Mouse (Mus musculus) embryonic facial prominence, embryonic 15.5 days (tissue): ENCODE results near the gene Cckbr. TPM values are rescaled to one million over a fixed set of nuclear protein-coding genes. Genes with fewer than 3 reads are reported as not detected.
A peak's percentile ranks its signal among the peaks of the same experiment; 100 is the strongest.

ENCODE experiments used
- ATAC-seq: fragments of 200-750 bp; cut with Nextera tagmentation; 2 replicates; pipeline ENCODE4 v1.8.0; 2017; ENCODE audit warnings: low read depth, moderate TSS enrichment; ENCODE audit not compliant: insufficient number of reproducible peaks, low FRiP score, low TSS enrichment
- H3K27ac ChIP-seq: fragments of 300-500 bp; sonication (generic); replicated peaks from 2 replicates; pipeline ENCODE4 v1.5.1; 2015; ENCODE audit warnings: mild to moderate bottlenecking, inconsistent platforms
- H3K27me3 ChIP-seq: fragments of 300-500 bp; sonication (generic); 2 replicates; pipeline ENCODE4 v1.6.1; 2015; ENCODE audit warnings: inconsistent platforms
- H3K36me3 ChIP-seq: fragments of 300-500 bp; sonication (generic); 2 replicates; pipeline ENCODE4 v1.6.1; 2015; ENCODE audit warnings: mild to moderate bottlenecking, inconsistent platforms
- H3K4me1 ChIP-seq: fragments of 300-500 bp; sonication (generic); 2 replicates; pipeline ENCODE4 v1.6.1; 2015; ENCODE audit warnings: inconsistent platforms
- H3K4me2 ChIP-seq: fragments of 300-500 bp; sonication (generic); replicated peaks from 2 replicates; pipeline ENCODE4 v1.6.1; 2015; ENCODE audit warnings: mild to moderate bottlenecking, inconsistent platforms
- H3K4me3 ChIP-seq: fragments of 300-500 bp; sonication (generic); replicated peaks from 2 replicates; pipeline ENCODE4 v1.5.1; 2015; ENCODE audit warnings: mild to moderate bottlenecking, inconsistent platforms
- H3K9ac ChIP-seq: fragments of 300-500 bp; sonication (generic); 2 replicates; pipeline ENCODE4 v1.6.1; 2015; ENCODE audit warnings: inconsistent platforms
- H3K9me3 ChIP-seq: fragments of 300-500 bp; sonication (generic); replicated peaks from 2 replicates; pipeline ENCODE4 v1.6.1; 2016; ENCODE audit warnings: inconsistent platforms
- WGBS: fragments of 180-500 bp; shearing (Covaris S2); methylation state at CpG from one replicate; pipeline ENCODE4 v1.1.7; 2015; 5-methylcytosine and 5-hydroxymethylcytosine counted together
- polyA plus RNA-seq: library from polyadenylated mRNA; unstranded; fragments of >200 nt; fragmentation: Nextera tagmentation; extraction: Ambion mirVana; gene quantifications from 2 replicates; pipeline ENCODE4 v1.2.1, GENCODE M21; 2015

Cckbr gene
- polyA plus RNA-seq = 0.48 and 0.49 TPM in 2 replicates

GRCm38 (mm10) chr7:105425424-105426043, at the start of gene Cckbr:
TSS of gene Cckbr (plus strand) at chr7:105425731.
- Histone ChIP-seq H3K27ac (no peak within 1 kb of the TSS), H3K4me3 (peak within 1 kb of the TSS; percentile 38), H3K4me2 (peak within 1 kb of the TSS; percentile 65), H3K9me3 (no peaks in the 10 kb centered on the region), H3K27me3 (peaks cover 51% of the 10 kb centered on the region), H3K36me3 (no peaks in the 10 kb centered on the region), H3K4me1 (peaks cover 8% of the 10 kb centered on the region), H3K9ac (no peak within 1 kb of the TSS)
- ATAC-seq = peak; percentile 57; the same call in 1 of the 2 replicates
- under 1% methylated on average over 31 of the region's 31 CpGs for WGBS

GRCm38 (mm10) chr7:105380329-105380728, 45.2 kb upstream of the Cckbr start:
- Histone ChIP-seq H3K4me1 (no peaks in the 10 kb centered on the region), H3K36me3 (peaks cover 77% of the 10 kb centered on the region), H3K4me2 (no peak overlapping the region), H3K9ac (no peak overlapping the region), H3K9me3 (no peaks in the 10 kb centered on the region), H3K4me3 (no peak overlapping the region), H3K27me3 (no peaks in the 10 kb centered on the region), H3K27ac (no peak overlapping the region)
- 92% methylated on average over 3 of the region's 3 CpGs for WGBS
- ATAC-seq = no peak

GRCm38 (mm10) chr7:105387696-105388095, 37.8 kb upstream of the Cckbr start:
- H3K4me2 ChIP-seq = no peak overlapping the region
- H3K27me3 ChIP-seq = no peaks in the 10 kb centered on the region
- ATAC-seq = no peak
- no peaks in the 10 kb centered on the region for H3K4me1 ChIP-seq
- no peak overlapping the region for H3K9ac ChIP-seq
- H3K36me3 ChIP-seq = peaks cover 70% of the 10 kb centered on the region
- no peak overlapping the region for H3K4me3 ChIP-seq
- 97% methylated on average over 2 of the region's 2 CpGs for WGBS
- H3K27ac ChIP-seq = no peak overlapping the region
- H3K9me3 ChIP-seq = no peaks in the 10 kb centered on the region

DNA sequence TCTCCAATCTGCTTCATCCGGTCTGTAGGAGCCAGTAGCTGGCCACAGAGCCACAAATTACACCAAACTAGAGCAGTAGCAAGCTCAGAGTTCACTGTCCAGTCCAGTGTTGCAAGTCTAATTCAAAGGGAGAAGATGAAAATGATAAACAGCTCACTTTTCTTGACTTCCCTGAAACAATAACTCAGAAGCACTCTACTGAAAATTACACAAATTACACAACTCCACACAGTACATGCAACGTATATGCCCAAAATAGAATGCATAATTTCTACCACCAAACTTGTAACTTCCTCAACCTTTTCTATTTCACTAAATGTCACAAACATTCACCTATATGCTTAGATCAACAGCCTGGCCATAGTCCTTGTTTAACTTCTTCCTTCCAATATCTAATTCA, 35.3 kb upstream of the Cckbr start:
- Histone ChIP-seq H3K9me3 (no peaks in the 10 kb centered on the region), H3K4me3 (no peak overlapping the region), H3K27ac (no peak overlapping the region), H3K4me1 (no peaks in the 10 kb centered on the region), H3K27me3 (no peaks in the 10 kb centered on the region), H3K36me3 (peaks cover 45% of the 10 kb centered on the region), H3K9ac (no peak overlapping the region), H3K4me2 (no peak overlapping the region)
- no peak for ATAC-seq
- WGBS = 87% methylated on average over 2 of the region's 2 CpGs

DNA sequence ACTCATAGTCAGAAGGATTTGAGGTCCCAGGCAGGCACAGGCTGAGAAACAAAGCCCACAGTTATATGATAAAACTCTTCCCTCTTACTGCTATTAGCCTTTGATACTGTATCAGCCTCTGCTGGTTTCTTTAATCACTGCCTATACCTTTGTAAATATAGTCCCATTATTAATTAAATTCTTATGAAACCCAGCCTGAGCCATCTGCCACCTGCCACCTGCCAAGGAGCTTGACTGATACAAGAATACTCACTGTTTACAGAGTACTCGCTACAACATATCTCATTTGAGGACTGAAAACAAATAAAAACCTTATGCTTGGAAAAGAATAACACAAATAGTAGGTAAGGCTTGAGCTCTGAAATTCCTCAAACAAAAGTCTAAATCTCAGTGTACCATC, 30.9 kb upstream of the Cckbr start:
- H3K27me3 ChIP-seq = no peaks in the 10 kb centered on the region
- no peaks in the 10 kb centered on the region for H3K9me3 ChIP-seq
- no peak for ATAC-seq
- H3K9ac ChIP-seq = no peak overlapping the region
- peaks cover 6% of the 10 kb centered on the region for H3K36me3 ChIP-seq
- H3K4me2 ChIP-seq = no peak overlapping the region
- peaks cover 6% of the 10 kb centered on the region; the same call in 1 of the 2 replicates for H3K4me1 ChIP-seq
- no peak overlapping the region for H3K4me3 ChIP-seq
- 54% methylated on average over 1 of the region's 1 CpGs for WGBS
- H3K27ac ChIP-seq = no peak overlapping the region

GRCm38 (mm10) chr7:105395131-105395820, 30.3 kb upstream of the Cckbr start:
- peaks cover 6% of the 10 kb centered on the region; the same call in 1 of the 2 replicates for H3K4me1 ChIP-seq
- no peak overlapping the region for H3K9ac ChIP-seq
- no peak overlapping the region for H3K27ac ChIP-seq
- no peak overlapping the region for H3K4me2 ChIP-seq
- no peak overlapping the region for H3K4me3 ChIP-seq
- H3K27me3 ChIP-seq = no peaks in the 10 kb centered on the region
- H3K36me3 ChIP-seq = no peaks in the 10 kb centered on the region
- no peak for ATAC-seq
- H3K9me3 ChIP-seq = no peaks in the 10 kb centered on the region

DNA sequence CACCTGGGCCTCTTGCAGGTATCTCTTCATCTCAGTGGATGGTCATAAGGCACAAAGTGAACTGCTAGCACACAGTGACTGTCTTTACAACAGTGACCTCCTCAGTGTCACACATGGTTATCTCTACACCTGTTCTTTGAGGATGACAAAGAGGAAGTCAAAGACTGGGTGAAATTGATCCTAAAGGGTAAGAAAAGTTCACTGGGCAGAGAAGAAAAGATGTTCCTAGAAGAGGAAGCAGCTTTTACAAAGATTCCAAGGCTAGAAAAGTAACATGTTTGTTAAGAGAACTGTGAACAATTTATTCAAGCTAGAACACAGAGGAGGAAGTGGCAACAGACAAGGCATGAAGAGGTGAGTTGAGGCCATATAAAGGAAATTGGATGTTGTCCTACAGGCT, 29.4 kb upstream of the Cckbr start:
- Histone ChIP-seq H3K9me3 (no peaks in the 10 kb centered on the region), H3K4me2 (no peak overlapping the region), H3K4me3 (no peak overlapping the region), H3K4me1 (peaks cover 6% of the 10 kb centered on the region; the same call in 1 of the 2 replicates), H3K9ac (no peak overlapping the region), H3K27ac (no peak overlapping the region), H3K36me3 (no peaks in the 10 kb centered on the region), H3K27me3 (no peaks in the 10 kb centered on the region)
- no peak for ATAC-seq

- 1% methylated on average over 25 of the region's 25 CpGs for WGBS
- H3K36me3 ChIP-seq = no peaks in the 10 kb centered on the region
- 0 out of 2 replicates have a peak, but pooled peaks have one; percentile 0 for ATAC-seq
These were observed 26.2 kb upstream of the Cckbr start for GRCm38 (mm10) chr7:105399058-105399934.

GRCm38 (mm10) chr7:105399935-105400624, 25.5 kb upstream of the Cckbr start, which contains the start of gene Fam160a2:
TSS of gene Fam160a2 (minus strand) at chr7:105400054.
- H3K27me3 ChIP-seq = no peaks in the 10 kb centered on the region
- H3K4me1 ChIP-seq = peaks cover 6% of the 10 kb centered on the region; the same call in 1 of the 2 replicates
- peak within 1 kb of the TSS; percentile 79 for H3K9ac ChIP-seq
- H3K4me2 ChIP-seq = peak within 1 kb of the TSS; percentile 74
- under 1% methylated on average over 55 of the region's 55 CpGs for WGBS
- peak; percentile 99 for ATAC-seq
- H3K4me3 ChIP-seq = peak within 1 kb of the TSS; percentile 80
- H3K27ac ChIP-seq = peak within 1 kb of the TSS; percentile 91
- no peaks in the 10 kb centered on the region for H3K36me3 ChIP-seq
- H3K9me3 ChIP-seq = no peaks in the 10 kb centered on the region

More at GRCm38 (mm10) chr7:105399058-105399934, 26.2 kb upstream of the Cckbr start:
- H3K9me3 ChIP-seq = no peaks in the 10 kb centered on the region
- no peaks in the 10 kb centered on the region for H3K27me3 ChIP-seq
- H3K4me1 ChIP-seq = peaks cover 6% of the 10 kb centered on the region; the same call in 1 of the 2 replicates
- peak overlapping the region; percentile 74 for H3K4me2 ChIP-seq
- peak overlapping the region; percentile 80 for H3K4me3 ChIP-seq
- H3K9ac ChIP-seq = peak overlapping the region; percentile 79
- H3K27ac ChIP-seq = peak overlapping the region; percentile 63

GRCm38 (mm10) chr7:105404268-105404667, 21.3 kb upstream of the Cckbr start, which contains the start of gene Cnga4:
TSS of gene Cnga4 (plus strand) at chr7:105404568.
- no peak for ATAC-seq
- no peaks in the 10 kb centered on the region for H3K27me3 ChIP-seq
- no peaks in the 10 kb centered on the region for H3K36me3 ChIP-seq
- H3K4me2 ChIP-seq = no peak within 1 kb of the TSS
- H3K9ac ChIP-seq = no peak within 1 kb of the TSS
- no peak within 1 kb of the TSS for H3K27ac ChIP-seq
- no peaks in the 10 kb centered on the region for H3K9me3 ChIP-seq
- WGBS = 61% methylated on average over 5 of the region's 5 CpGs
- 0 out of 2 replicates have a peak, but pooled peaks cover under 1% of the 10 kb centered on the region for H3K4me1 ChIP-seq
- no peak within 1 kb of the TSS for H3K4me3 ChIP-seq
